Comparison of ENCODE assay signal across 30 mouse cellular contexts in the genomic region with DNA sequence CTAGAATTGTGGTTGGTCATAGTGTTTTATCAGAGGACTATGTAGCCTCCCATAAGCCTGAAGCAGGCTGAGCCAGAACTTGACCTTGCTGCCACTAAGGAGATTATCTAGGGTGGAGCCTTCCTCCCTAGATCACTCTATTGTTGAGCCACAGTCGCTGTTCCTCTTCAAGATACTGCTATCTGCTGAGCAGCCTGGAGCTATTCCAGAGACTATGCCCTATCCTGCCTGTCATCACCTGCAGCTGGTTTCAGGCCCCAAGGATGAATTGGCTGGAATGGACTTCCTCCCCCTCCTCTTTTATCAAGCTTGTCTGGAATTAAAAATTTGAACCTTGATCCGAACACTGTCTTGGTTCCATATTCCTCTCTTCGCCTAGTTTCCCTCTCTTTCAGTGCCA.
"Had no signal": no experiment of that assay in that cellular context is flagged by ENCODE, and none has a peak within 500 bp of the region (broad histone marks: within the 10 kb centered on the region; RNA-seq: fewer than 3 reads in every experiment).

No protein-coding gene starts in this region.

- H3K27ac ChIP-seq: heart, embryonic 10.5 days; heart, embryonic 13.5 days; heart, embryonic 15.5 days; hindbrain, embryonic 10.5 days; hindbrain, embryonic 12.5 days; hindbrain, embryonic 13.5 days; hindbrain, embryonic 14.5 days; hindbrain, embryonic 15.5 days; hindbrain, postnatal 0 days; intestine, embryonic 15.5 days; kidney, embryonic 15.5 days; kidney, postnatal 0 days; layer of hippocampus, adult 2 months; left cerebral cortex, adult 2 months had no signal

- DNase-seq: heart, postnatal 10 days; heart, postnatal 14 days; heart, postnatal 36 days; heart, postnatal 4 days; kidney, adult 11 months; kidney, adult 18-20 months; kidney, adult 2 months; kidney, adult 8-10 months; kidney, adult 9 months; kidney, postnatal 10 days; kidney, postnatal 14 days; kidney, postnatal 25 days; kidney, postnatal 36 days; kidney, postnatal 4 days; layer of hippocampus, postnatal 36 days had no signal

- H3K27me3 ChIP-seq: heart, embryonic 12.5 days; heart, embryonic 13.5 days; heart, embryonic 15.5 days; hindbrain, embryonic 12.5 days; hindbrain, embryonic 13.5 days; hindbrain, embryonic 15.5 days; intestine, embryonic 15.5 days; kidney, embryonic 15.5 days had no signal

- H3K4me1 ChIP-seq: heart, embryonic 10.5 days; heart, embryonic 12.5 days; heart, embryonic 13.5 days; heart, embryonic 15.5 days; hindbrain, embryonic 10.5 days; hindbrain, embryonic 12.5 days; hindbrain, embryonic 13.5 days; hindbrain, embryonic 15.5 days; intestine, embryonic 15.5 days; kidney, embryonic 15.5 days had no signal

- H3K36me3 ChIP-seq: heart, embryonic 10.5 days; heart, embryonic 12.5 days; heart, embryonic 13.5 days; heart, embryonic 15.5 days; hindbrain, embryonic 10.5 days; hindbrain, embryonic 12.5 days; hindbrain, embryonic 13.5 days; hindbrain, embryonic 15.5 days; intestine, embryonic 15.5 days; kidney, embryonic 15.5 days had no signal

- H3K4me3 ChIP-seq: heart, embryonic 10.5 days; heart, embryonic 12.5 days; heart, embryonic 13.5 days; heart, embryonic 15.5 days; hindbrain, embryonic 10.5 days; hindbrain, embryonic 12.5 days; hindbrain, embryonic 13.5 days; hindbrain, embryonic 15.5 days; intestine, embryonic 15.5 days; kidney, embryonic 15.5 days; layer of hippocampus, adult 2 months; left cerebral cortex, adult 2 months had no signal

- H3K9ac ChIP-seq: heart, embryonic 12.5 days; heart, embryonic 13.5 days; heart, embryonic 15.5 days; hindbrain, embryonic 12.5 days; hindbrain, embryonic 13.5 days; hindbrain, embryonic 14.5 days; hindbrain, embryonic 15.5 days; intestine, embryonic 15.5 days; kidney, embryonic 15.5 days had no signal

- H3K9me3 ChIP-seq: heart, embryonic 10.5 days; heart, embryonic 12.5 days; heart, embryonic 13.5 days; heart, embryonic 15.5 days; hindbrain, embryonic 10.5 days; hindbrain, embryonic 12.5 days; hindbrain, embryonic 13.5 days; hindbrain, embryonic 15.5 days; intestine, embryonic 15.5 days; kidney, embryonic 15.5 days had no signal
